Mouse (Mus musculus) cerebellum, adult 2 months (tissue): ENCODE data around the gene Zfp92. TPM values are rescaled to one million over a fixed set of nuclear protein-coding genes. Genes with fewer than 3 reads are reported as not detected.

Experiments
- DNase-seq, 2 experiments: peaks; one replicate each; pipeline ENCODE4 v3.0.0; 2021
- H3K27ac ChIP-seq: fragments of 200-500 bp; 2 replicates; pipeline ENCODE4 v1.5.1; 2012; ENCODE audit warnings: low read length, control low read depth, inconsistent platforms; ENCODE audit not compliant: insufficient read depth
- H3K27me3 ChIP-seq: fragments of 200-500 bp; 2 replicates; pipeline ENCODE4 v1.6.1; 2012; ENCODE audit warnings: inconsistent platforms, mild to moderate bottlenecking, low read length, moderate library complexity; ENCODE audit not compliant: control insufficient read depth, insufficient read depth
- H3K4me1 ChIP-seq: fragments of 200-500 bp; 2 replicates; pipeline ENCODE4 v1.6.1; 2011; ENCODE audit warnings: low read length; ENCODE audit not compliant: control insufficient read depth, insufficient read depth
- H3K4me3 ChIP-seq: fragments of 200-500 bp; replicated peaks from 2 replicates; pipeline ENCODE3; 2011; ENCODE audit warnings: mild to moderate bottlenecking, low read depth, low read length, control low read depth; ENCODE audit not compliant: insufficient read depth
- CTCF ChIP-seq: fragments of 200-500 bp; IDR thresholded peaks from 2 replicates; pipeline ENCODE4 v1.5.1; 2011; ENCODE audit warnings: low read depth, mild to moderate bottlenecking, control low read depth, low read length, moderate library complexity, borderline replicate concordance; ENCODE audit not compliant: insufficient read depth
- POLR2A ChIP-seq: fragments of 200-500 bp; IDR thresholded peaks from 2 replicates; pipeline ENCODE4 v1.6.1; 2011; ENCODE audit warnings: low read length, control low read depth, borderline replicate concordance; ENCODE audit not compliant: insufficient read depth
- WGBS: fragments of 180-500 bp; shearing (Covaris S2); methylation state at CpG from one replicate; pipeline ENCODE4 v1.1.7; 2018; 5-methylcytosine and 5-hydroxymethylcytosine counted together
- polyA plus RNA-seq: library from polyadenylated mRNA; depleted of rRNA; stranded (reverse); fragments of >200 nt; gene quantifications from 2 replicates; pipeline ENCODE4 v1.2.3, GENCODE M21; 2012

Zfp92 gene
- polyA plus RNA-seq, 1 experiment = 0.61 TPM

DNA sequence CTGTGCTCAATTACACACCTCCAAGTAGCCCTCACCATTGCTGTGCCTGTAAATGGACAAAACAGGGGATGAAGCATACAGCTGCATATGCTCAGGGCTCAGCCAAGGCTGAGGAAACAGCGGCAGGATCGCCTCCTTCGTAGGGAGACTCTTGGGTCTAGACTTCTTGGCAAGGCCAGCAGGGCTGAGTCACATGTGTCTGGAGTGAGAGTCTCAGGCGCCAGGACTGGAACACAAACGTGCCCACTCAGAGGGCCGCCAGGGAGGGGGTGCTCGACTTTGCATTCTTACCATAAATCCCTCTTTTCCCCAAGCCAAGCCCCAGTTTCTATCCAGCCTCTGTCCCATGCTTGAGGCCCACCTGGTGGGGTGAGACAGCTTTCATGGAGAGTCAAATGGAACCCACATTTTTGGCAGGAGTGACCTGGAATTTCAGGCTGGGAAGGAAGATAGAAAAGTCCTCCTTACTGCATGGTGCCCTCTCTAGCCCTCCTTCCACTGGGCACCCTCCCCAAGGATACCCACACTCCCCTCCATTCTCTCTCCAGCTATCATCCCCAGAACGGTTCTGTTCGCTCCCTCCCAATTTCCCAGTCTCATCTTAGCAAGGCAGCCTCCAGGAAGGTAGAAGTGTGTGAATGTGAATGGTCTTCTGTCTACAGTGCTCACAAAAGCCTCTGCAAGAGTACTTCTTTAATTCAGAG lies 54.7 kb downstream of the Zfp92 start:
- TF ChIP-seq CTCF = no peak
- TF ChIP-seq POLR2A = no peak

DNA sequence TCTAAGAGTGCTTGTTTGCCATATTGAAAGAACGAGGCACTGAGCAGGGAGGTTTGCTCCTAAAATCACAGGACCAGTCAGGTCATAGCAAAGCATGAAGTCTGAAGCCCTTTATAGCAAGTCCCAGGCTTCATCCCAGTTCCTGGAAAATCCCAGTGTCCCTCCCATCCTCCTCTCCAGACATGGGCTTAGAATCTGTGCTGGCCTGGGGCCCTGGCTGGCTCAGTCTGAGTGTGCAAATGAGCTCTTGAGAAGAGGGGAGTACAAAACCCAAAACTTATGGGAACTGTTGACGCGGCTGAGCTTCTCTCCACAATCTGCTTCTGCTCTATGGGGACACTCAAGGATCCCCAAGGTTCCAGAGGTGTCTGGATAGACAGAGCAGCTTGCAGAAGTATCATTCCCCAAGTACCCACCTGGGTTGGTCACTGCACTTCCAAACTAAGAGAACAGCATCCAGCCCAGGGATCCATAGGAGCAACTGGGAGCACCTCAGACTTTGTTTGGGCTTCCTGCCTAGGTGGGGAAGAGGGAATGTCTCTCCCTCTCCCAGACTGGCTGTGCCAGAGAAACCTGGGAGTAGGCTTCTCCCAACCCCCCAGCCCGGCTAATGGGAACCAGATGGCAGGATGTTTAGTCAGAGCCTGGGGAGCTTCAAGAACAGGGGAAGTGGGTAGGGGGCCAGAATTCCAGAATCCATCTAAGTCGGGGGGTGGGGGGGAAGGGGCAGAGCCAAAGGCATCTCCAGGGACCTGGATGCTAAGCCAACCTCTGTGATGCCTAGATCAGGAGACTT lies 56.7 kb downstream of the Zfp92 start:
- WGBS = 50% methylated on average over 5 of the region's 5 CpGs
- TF ChIP-seq POLR2A (no peak), CTCF (no peak)
- Histone ChIP-seq H3K4me1 (no peaks in the 10 kb centered on the region), H3K27ac (no peak overlapping the region), H3K27me3 (no peaks in the 10 kb centered on the region), H3K4me3 (no peak overlapping the region)
- DNase-seq = no peak

More for the DNA sequence above, 54.7 kb downstream of the Zfp92 start:
- Histone ChIP-seq H3K4me3 (no peak overlapping the region), H3K4me1 (no peaks in the 10 kb centered on the region), H3K27me3 (no peaks in the 10 kb centered on the region), H3K27ac (no peak overlapping the region)
- no peak for DNase-seq
- WGBS = 45% methylated on average over 9 of the region's 9 CpGs

DNA sequence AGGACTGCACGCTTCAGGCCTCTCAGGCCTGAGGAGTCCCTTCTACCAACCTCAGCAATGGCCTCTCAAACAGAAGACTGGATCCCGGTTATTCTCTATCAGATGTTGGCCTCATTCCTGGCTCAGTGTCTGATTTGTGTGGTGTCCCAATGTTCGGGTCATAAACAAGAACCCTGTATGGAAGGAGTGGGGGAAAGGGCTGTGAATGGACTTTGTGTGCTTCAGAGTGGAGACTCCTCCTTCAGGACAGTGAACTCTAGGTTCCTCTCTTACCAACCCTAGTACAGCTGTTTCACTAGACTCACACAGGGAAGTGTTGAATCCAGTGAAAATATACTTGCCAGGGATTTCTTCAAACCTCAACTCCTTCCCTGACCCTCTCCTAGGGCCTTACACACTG lies 57.4 kb downstream of the Zfp92 start:
- no peaks in the 10 kb centered on the region for H3K4me1 ChIP-seq
- 63% methylated on average over 3 of the region's 3 CpGs for WGBS
- no peak for DNase-seq
- TF ChIP-seq POLR2A = no peak
- TF ChIP-seq CTCF = no peak
- no peak overlapping the region for H3K4me3 ChIP-seq
- H3K27ac ChIP-seq = no peak overlapping the region
- H3K27me3 ChIP-seq = no peaks in the 10 kb centered on the region

DNA sequence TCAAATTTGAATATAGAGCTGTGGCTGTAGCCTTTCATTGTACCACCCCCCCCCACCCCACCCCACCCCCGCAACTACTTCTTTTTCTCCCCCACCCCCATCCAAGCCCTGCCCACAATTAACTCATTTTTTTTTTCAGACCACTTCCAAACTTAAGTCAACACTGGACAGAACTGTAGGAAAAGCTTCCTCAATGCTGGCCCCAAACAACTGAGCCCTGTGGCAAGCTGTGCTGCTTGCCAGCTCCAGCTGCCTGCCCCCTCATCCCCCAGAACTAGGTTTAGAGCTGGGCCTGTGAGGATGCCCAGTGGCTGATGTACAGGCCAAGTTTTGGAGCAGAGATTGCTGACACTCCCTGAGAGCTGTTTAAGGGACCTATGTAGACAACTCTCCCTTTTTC lies 57.9 kb downstream of the Zfp92 start:
- Histone ChIP-seq H3K27ac (no peak overlapping the region), H3K4me3 (no peak overlapping the region), H3K4me1 (no peaks in the 10 kb centered on the region), H3K27me3 (no peaks in the 10 kb centered on the region)
- WGBS = 44% methylated on average over 1 of the region's 1 CpGs
- DNase-seq = no peak
- TF ChIP-seq POLR2A (no peak), CTCF (no peak)

DNA sequence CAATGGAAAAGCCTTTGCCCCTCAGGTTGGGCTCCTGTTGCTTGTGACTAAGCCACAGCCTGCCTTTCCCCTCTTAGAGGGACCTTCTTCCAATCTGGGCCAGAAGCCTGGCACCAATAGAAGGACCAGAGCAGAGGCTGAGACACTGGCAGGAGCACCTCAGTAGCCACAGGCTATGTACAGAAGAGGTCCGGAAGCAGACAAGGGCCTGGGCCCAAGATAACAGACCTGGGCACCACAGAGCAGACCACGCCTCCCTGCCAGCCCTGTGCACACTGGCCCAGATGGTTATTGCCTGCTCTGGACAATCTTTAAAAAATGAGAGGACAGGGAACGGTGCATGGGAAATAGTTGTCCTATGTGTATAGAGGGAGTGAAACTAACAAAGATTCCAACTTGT lies 60.9 kb downstream of the Zfp92 start:
- no peak overlapping the region for H3K27ac ChIP-seq
- no peak for TF ChIP-seq CTCF
- TF ChIP-seq POLR2A = no peak
- 95% methylated on average over 3 of the region's 3 CpGs for WGBS
- DNase-seq = no peak
- no peaks in the 10 kb centered on the region for H3K27me3 ChIP-seq
- no peaks in the 10 kb centered on the region for H3K4me1 ChIP-seq
- H3K4me3 ChIP-seq = no peak overlapping the region

DNA sequence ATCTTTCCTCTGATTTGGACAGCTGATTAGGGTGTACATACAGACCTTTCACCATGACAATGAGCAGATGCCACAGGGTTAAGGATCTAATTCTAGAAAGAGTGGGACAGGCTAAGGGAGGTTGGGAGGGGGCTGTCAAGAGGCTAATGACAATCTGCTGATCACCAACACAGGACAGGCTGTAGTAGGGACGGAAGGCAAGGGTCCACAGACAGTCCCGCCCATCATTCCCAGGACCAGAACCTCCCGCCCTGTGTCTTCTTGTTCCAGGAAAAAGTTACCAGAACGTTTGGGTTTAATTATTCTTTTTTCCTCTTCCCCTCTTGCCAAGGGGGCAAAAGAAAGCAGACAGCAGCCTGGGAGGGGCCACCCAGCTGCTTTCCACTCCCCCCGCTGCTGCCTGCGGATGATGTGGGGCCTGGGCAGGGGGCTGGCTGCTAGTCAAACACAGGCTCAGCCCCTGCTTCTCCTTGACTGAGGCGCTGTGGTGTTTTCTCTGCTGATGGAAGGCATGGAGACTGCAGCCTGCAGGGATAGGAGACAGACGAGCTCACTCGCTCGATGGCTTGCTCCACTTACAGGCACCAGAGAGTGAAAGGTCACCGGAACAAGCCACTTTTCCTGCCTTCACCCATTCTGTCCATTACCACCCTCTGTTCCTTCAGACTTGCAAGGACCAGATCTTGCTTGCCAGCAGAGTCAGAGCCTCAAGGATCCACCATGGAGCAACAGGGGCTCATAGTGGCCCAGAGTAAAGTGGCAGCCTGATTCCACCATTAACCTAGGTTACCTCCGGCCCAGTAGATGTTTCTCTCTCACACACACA lies 63.7 kb downstream of the Zfp92 start:
- TF ChIP-seq CTCF (no peak), POLR2A (no peak)
- 55% methylated on average over 12 of the region's 12 CpGs for WGBS
- Histone ChIP-seq H3K4me3 (no peak overlapping the region), H3K27me3 (no peaks in the 10 kb centered on the region), H3K4me1 (no peaks in the 10 kb centered on the region), H3K27ac (no peak overlapping the region)
- DNase-seq = no peak

DNA sequence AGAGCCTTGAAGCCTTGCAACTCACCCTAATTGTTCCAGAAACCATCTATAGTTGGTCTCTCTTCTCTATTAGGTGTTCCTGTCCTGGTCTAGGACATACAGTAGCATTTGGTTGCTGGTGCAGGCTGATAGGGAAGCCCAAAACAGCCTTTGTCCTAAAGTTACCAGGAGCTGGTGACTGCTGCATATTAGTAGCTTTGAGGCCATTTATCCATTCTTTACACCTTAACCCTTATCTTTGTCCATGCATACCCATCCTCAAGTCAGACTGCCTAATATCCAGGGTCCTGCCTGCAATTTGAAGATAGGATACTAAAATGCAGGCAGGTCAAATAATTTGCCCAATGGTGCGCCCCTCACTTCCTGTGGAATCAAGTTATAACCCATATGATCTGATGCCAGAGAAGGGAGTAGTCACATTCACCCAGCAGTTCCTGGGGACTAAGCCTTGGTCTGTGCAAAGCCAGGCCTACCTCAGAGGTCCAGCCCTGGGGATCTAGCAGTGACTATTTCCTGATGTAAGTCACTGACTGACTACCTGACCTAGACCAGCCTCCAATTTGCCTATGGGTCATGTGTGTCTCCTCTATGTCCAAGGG lies 64.9 kb downstream of the Zfp92 start:
- DNase-seq = no peak
- H3K27ac ChIP-seq = no peak overlapping the region
- TF ChIP-seq POLR2A (no peak), CTCF (no peak)
- H3K4me3 ChIP-seq = no peak overlapping the region
- H3K27me3 ChIP-seq = no peaks in the 10 kb centered on the region
- H3K4me1 ChIP-seq = no peaks in the 10 kb centered on the region
- 84% methylated on average over 1 of the region's 1 CpGs for WGBS
